Mouse (Mus musculus): Measurements from ENCODE around the gene Mybphl. TPM values are rescaled to one million over a fixed set of nuclear protein-coding genes. Genes with fewer than 3 reads are reported as not detected.

The Mybphl gene
- polyA plus RNA-seq, 1 experiment from 2014 or later, result 9.3 TPM

DNA sequence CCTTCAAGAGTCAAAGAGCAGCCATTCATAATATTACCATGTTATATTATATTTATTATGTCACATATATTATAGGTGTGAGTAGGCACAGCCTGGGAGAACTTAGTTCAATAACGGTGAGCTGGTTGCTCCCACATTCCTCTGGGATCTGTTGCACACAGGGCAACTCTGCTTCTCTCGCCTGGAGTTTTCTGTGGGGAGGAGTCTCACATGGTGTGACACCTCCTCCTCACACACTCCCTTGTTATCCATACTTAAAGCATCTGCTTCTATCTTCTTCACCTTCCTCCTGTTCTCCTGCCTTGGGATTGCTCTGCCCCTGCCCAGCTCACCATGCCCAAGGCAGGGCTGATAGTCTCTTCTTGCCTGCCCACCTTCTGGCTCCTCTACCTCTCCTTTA lies 23.7 kb upstream of the Mybphl start:
- Histone ChIP-seq H3K36me3 (peaks cover 73% of the 10 kb centered on the region), H3K4me2 (no peak overlapping the region), H3K4me3 (no peak overlapping the region), H3K4me1 (peaks cover 11% of the 10 kb centered on the region), H3K27ac (peak overlapping the region; percentile 41), H3K27me3 (no peaks in the 10 kb centered on the region), H3K9me3 (no peaks in the 10 kb centered on the region), H3K9ac (no peak overlapping the region)
- WGBS, result 81% methylated on average over 2 of the region's 2 CpGs
- ATAC-seq (ENCODE audit: borderline replicate concordance, extremely low read depth, low FRiP score, low TSS enrichment), result no peak

DNA sequence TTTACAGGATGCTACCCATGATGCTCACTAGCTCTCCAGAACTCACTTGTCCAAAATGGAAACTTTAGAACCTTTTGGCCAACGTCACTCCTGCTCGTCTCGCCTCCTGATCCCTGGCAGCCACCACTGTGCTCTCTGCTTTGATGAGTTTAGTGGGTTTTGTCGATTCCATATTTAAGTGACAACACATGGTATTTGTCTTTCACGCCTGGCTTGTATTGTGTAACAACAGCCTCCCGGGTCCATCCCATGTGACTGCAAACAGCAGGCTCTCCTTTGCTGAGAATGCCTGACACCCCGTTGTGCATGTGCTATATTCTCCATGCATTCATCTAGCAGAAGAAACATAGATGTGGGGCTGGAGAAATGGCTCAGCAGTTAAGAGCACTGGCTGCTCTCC lies 22.5 kb upstream of the Mybphl start:
- Histone ChIP-seq H3K9ac (no peak overlapping the region), H3K4me1 (peaks cover 11% of the 10 kb centered on the region), H3K36me3 (peaks cover 78% of the 10 kb centered on the region), H3K4me3 (no peak overlapping the region), H3K4me2 (no peak overlapping the region), H3K9me3 (no peaks in the 10 kb centered on the region), H3K27me3 (no peaks in the 10 kb centered on the region), H3K27ac (peak overlapping the region; percentile 60)
- 48% methylated on average over 7 of the region's 7 CpGs for WGBS
- ATAC-seq (ENCODE audit: borderline replicate concordance, extremely low read depth, low FRiP score, low TSS enrichment), result peak; percentile 92

DNA sequence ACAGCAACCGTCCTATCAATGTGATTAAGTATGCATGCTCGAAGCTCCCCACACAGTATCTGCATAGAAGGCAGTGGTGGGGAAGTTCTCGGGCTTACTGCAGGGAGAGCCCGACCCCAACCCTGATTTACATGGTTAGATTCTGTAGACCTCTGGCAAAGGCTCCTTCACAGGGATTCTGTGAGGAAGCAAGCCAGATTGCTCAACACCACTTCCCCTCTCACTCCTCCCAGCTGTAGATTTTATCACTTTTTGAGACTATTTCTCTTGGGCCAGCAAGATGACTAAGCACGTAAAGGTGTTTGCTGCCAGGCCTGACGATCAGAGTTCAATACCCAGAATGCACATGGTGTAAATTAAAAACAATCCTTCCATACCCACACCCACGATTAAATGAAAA lies 18.9 kb upstream of the Mybphl start:
- no peak for ATAC-seq (ENCODE audit: borderline replicate concordance, extremely low read depth, low FRiP score, low TSS enrichment)
- peaks cover 11% of the 10 kb centered on the region for H3K4me1 ChIP-seq
- H3K9ac ChIP-seq, result no peak overlapping the region
- H3K9me3 ChIP-seq, result no peaks in the 10 kb centered on the region
- no peak overlapping the region for H3K27ac ChIP-seq
- 80% methylated on average over 7 of the region's 7 CpGs for WGBS
- H3K4me2 ChIP-seq, result no peak overlapping the region
- peaks cover 80% of the 10 kb centered on the region for H3K36me3 ChIP-seq
- no peaks in the 10 kb centered on the region for H3K27me3 ChIP-seq
- no peak overlapping the region for H3K4me3 ChIP-seq

DNA sequence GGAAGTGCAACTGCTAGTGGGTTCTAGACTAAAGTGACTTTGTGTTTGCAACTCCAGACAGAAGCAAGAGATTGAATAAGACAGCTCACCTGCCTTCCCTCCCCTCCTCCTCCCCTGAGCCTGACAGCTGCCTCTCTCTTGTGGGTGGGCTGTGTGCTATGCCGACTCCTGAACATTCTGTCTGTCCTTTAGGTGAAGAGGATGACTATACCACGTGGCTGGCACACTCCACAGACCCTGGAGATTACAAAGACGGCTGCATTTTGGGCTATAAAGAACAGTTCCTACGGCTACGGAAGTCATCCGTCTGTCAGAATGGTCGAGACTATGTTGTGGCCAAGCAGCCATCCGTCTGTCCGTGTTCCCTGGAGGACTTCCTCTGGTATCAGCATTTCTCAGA lies 16.3 kb upstream of the Mybphl start:
- H3K27ac ChIP-seq, result no peak overlapping the region
- H3K9ac ChIP-seq, result no peak overlapping the region
- no peaks in the 10 kb centered on the region for H3K27me3 ChIP-seq
- no peaks in the 10 kb centered on the region for H3K9me3 ChIP-seq
- H3K4me2 ChIP-seq, result no peak overlapping the region
- no peaks in the 10 kb centered on the region for H3K4me1 ChIP-seq
- no peak for ATAC-seq (ENCODE audit: borderline replicate concordance, extremely low read depth, low FRiP score, low TSS enrichment)
- no peak overlapping the region for H3K4me3 ChIP-seq
- H3K36me3 ChIP-seq, result peaks cover 86% of the 10 kb centered on the region
- WGBS, result 70% methylated on average over 9 of the region's 9 CpGs

DNA sequence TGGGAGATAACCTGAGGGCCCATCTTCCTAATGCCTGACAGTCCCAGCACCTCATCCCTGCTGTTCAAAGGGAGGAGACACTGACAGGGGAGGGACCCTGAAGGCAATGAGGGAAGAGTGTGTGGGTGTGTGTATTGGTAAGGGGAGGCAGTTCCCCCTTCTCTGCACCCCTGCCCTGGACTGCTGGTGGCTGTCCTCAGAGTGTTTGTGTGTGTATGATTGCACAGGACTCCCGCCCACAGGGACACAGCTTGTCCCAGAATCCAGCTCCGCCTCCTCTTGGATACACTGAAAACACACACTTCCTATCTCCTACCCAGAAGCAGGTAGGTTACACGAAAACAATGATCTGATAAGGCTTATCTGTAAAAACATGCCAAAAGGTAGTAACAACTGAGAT lies 9.5 kb upstream of the Mybphl start:
- no peak for ATAC-seq (ENCODE audit: borderline replicate concordance, extremely low read depth, low FRiP score, low TSS enrichment)
- Histone ChIP-seq H3K36me3 (peaks cover 70% of the 10 kb centered on the region), H3K4me1 (no peaks in the 10 kb centered on the region), H3K27me3 (no peaks in the 10 kb centered on the region), H3K9ac (no peak overlapping the region), H3K4me2 (no peak overlapping the region), H3K4me3 (no peak overlapping the region), H3K9me3 (no peaks in the 10 kb centered on the region), H3K27ac (no peak overlapping the region)
- 66% methylated on average over 3 of the region's 3 CpGs for WGBS

DNA sequence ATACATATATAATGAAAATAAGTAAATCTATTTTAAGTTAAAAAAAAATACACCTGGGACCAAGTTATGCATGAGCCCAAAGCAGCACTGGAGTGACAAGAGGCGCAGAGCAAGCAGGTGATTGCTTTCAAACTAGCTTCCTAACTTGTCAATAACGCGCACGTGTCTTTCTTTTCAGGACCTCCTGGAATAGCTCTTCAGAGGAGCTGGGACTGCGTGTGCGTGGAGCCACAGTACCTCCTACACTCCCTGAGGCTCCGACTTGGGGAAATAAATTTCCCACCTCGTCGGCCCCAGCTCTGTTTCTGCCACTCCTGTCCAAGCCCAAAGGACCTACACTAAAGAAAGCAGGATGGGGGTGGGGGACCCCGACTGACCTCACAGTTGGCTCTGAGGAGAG lies 7.7 kb upstream of the Mybphl start:
- no peak overlapping the region for H3K4me2 ChIP-seq
- no peak overlapping the region for H3K4me3 ChIP-seq
- H3K9ac ChIP-seq, result no peak overlapping the region
- peaks cover 9% of the 10 kb centered on the region for H3K4me1 ChIP-seq
- no peak for ATAC-seq (ENCODE audit: borderline replicate concordance, extremely low read depth, low FRiP score, low TSS enrichment)
- H3K27me3 ChIP-seq, result no peaks in the 10 kb centered on the region
- H3K9me3 ChIP-seq, result no peaks in the 10 kb centered on the region
- H3K27ac ChIP-seq, result no peak overlapping the region
- 87% methylated on average over 10 of the region's 10 CpGs for WGBS
- H3K36me3 ChIP-seq, result peaks cover 52% of the 10 kb centered on the region

DNA sequence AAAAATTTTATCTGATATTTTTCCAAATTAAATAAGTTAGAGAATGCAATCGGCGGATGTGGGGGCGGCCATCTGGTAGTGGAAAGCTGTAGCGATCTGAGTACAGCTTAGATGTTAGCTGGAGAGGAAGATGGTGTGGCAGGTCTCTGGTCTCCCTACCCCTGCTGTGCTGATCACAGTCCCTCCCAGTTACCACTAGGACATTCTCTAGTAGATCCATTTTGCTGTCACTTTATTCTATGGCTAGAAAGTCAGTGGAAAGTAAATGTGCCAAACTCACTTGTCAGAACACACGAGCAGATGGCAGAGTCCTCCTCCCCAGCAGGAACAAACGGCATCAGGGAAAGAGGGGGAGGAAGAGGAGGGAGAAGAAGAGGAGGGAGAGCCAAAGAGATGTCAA lies 6.3 kb upstream of the Mybphl start:
- Histone ChIP-seq H3K4me3 (no peak overlapping the region), H3K9ac (no peak overlapping the region), H3K27ac (no peak overlapping the region), H3K9me3 (no peaks in the 10 kb centered on the region), H3K4me1 (peaks cover 12% of the 10 kb centered on the region), H3K27me3 (no peaks in the 10 kb centered on the region), H3K4me2 (no peak overlapping the region), H3K36me3 (peaks cover 43% of the 10 kb centered on the region)
- 67% methylated on average over 6 of the region's 6 CpGs for WGBS
- no peak for ATAC-seq (ENCODE audit: borderline replicate concordance, extremely low read depth, low FRiP score, low TSS enrichment)

DNA sequence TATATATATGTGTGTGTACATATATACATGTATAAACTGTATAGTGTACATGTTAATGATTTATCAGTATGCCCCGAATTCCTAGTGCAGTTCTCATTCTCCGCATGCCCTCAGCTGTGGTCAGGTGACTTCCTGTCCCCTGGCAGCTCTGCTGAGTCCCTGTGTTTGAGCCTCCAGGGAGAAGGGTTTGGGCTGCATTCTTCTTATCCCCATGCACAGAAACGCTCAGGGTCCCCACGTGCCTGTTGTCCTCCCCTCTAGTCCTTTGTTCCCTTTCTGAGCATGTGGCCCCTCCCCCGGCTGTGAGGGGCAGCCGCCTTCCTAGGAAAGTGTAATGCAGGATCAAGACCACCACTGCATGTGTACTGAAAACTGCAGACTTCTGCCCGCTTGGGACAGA lies 3.8 kb upstream of the Mybphl start:
- Histone ChIP-seq H3K9me3 (no peaks in the 10 kb centered on the region), H3K4me3 (no peak overlapping the region), H3K4me1 (peaks cover 18% of the 10 kb centered on the region), H3K4me2 (no peak overlapping the region), H3K9ac (no peak overlapping the region), H3K36me3 (peaks cover 19% of the 10 kb centered on the region), H3K27ac (peak overlapping the region; percentile 72), H3K27me3 (no peaks in the 10 kb centered on the region)
- WGBS, result 12% methylated on average over 7 of the region's 7 CpGs
- no peak for ATAC-seq (ENCODE audit: borderline replicate concordance, extremely low read depth, low FRiP score, low TSS enrichment)

DNA sequence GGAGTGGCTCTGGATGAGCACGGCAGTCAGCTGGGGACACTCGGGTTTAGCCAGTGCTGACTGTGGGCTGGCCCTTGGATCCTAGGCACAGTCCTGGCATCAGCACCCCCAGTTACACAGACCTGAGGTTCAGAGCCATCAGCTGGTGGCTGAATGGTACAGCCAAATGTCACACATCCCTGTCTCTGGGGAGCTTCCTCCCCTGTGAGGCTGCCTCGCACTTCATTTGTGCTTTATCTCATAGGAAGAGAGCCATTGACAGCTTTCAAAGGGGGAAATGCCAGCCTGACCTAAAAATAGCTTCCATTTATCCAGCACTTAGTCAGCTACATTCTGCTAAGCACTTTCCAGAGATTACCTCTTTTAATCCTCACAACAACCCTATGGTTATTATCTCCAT lies 1.1 kb upstream of the Mybphl start:
- ATAC-seq (ENCODE audit: borderline replicate concordance, extremely low read depth, low FRiP score, low TSS enrichment), result no peak
- 49% methylated on average over 3 of the region's 3 CpGs for WGBS
- no peaks in the 10 kb centered on the region for H3K27me3 ChIP-seq
- H3K27ac ChIP-seq, result no peak overlapping the region
- H3K9ac ChIP-seq, result no peak overlapping the region
- H3K9me3 ChIP-seq, result no peaks in the 10 kb centered on the region
- no peak overlapping the region for H3K4me3 ChIP-seq
- no peaks in the 10 kb centered on the region for H3K36me3 ChIP-seq
- no peak overlapping the region for H3K4me2 ChIP-seq
- H3K4me1 ChIP-seq, result peaks cover 18% of the 10 kb centered on the region

DNA sequence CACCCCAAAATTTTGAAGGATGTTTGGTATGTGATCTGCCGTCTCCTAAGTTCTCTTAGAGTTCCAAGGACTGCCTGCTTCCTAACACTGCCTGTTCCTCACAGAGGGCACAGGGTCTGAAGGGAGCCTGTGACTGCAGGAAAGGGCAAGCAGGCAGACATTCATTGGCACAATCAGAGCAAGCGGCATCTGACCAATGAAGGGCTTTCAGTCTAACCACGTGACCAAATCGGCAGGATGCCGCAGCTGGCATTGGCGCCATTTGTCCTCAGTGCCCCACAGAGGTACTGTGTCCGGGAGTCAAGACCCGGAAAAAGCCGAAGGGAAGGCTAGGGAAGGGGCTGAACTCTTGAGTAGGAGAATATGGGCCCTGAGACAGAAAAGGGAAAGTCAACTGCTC lies 2.5 kb downstream of the Mybphl start:
- no peaks in the 10 kb centered on the region for H3K36me3 ChIP-seq
- no peak overlapping the region for H3K4me3 ChIP-seq
- H3K27me3 ChIP-seq, result no peaks in the 10 kb centered on the region
- 45% methylated on average over 9 of the region's 9 CpGs for WGBS
- no peak overlapping the region for H3K27ac ChIP-seq
- peaks cover 17% of the 10 kb centered on the region for H3K4me1 ChIP-seq
- no peaks in the 10 kb centered on the region for H3K9me3 ChIP-seq
- H3K4me2 ChIP-seq, result no peak overlapping the region; the same call in 1 of the 2 replicates
- ATAC-seq (ENCODE audit: borderline replicate concordance, extremely low read depth, low FRiP score, low TSS enrichment), result no peak
- no peak overlapping the region for H3K9ac ChIP-seq

DNA sequence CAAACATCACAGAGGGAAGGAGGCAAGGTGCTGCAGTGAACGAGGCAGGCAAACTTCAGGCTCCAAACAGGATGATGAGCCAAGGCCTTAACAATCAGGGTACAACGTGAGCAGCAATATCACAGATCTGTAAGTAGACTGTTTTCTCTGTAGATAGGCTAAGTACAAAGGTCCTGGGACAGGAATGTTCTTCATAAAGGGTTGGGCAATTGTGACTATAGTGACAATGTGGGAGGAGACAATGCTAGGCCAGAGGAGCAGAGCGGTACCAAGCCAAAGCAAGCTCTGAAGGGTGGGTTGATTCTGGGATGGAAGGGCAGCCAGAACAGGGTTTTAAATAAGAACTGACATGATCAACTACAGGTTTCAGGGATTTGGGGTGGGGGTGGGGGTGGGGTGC lies 3.1 kb downstream of the Mybphl start:
- 77% methylated on average over 3 of the region's 3 CpGs for WGBS
- H3K9ac ChIP-seq, result no peak overlapping the region
- H3K27me3 ChIP-seq, result no peaks in the 10 kb centered on the region
- H3K4me1 ChIP-seq, result peaks cover 21% of the 10 kb centered on the region
- no peak overlapping the region for H3K4me3 ChIP-seq
- H3K9me3 ChIP-seq, result no peaks in the 10 kb centered on the region
- H3K36me3 ChIP-seq, result no peaks in the 10 kb centered on the region
- no peak for ATAC-seq (ENCODE audit: borderline replicate concordance, extremely low read depth, low FRiP score, low TSS enrichment)
- H3K4me2 ChIP-seq, result no peak overlapping the region; the same call in 1 of the 2 replicates
- H3K27ac ChIP-seq, result no peak overlapping the region

DNA sequence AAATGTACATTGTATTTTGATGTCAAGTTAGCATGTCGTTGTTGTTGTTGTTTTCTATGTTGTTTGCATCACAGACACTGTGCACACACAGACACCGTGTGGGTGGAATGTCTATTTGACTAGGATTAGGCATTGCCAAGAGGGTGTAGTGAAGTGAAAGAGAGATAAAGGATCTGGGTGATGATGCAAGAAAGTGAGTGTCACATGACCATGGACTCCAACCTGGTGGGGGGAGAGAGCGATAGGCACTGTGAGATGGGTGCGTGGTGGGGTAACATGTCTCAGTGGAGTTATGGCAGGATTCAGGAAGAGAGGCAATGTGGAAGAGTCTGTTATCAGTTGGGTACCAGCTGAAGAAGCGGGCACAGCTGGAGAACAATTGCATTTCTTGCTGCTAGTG lies 4.0 kb downstream of the Mybphl start:
- Histone ChIP-seq H3K4me3 (no peak overlapping the region), H3K36me3 (no peaks in the 10 kb centered on the region), H3K27me3 (no peaks in the 10 kb centered on the region), H3K4me1 (peaks cover 24% of the 10 kb centered on the region), H3K9me3 (no peaks in the 10 kb centered on the region), H3K4me2 (no peak overlapping the region), H3K9ac (no peak overlapping the region), H3K27ac (no peak overlapping the region)
- WGBS, result 76% methylated on average over 5 of the region's 5 CpGs
- ATAC-seq (ENCODE audit: borderline replicate concordance, extremely low read depth, low FRiP score, low TSS enrichment), result no peak

DNA sequence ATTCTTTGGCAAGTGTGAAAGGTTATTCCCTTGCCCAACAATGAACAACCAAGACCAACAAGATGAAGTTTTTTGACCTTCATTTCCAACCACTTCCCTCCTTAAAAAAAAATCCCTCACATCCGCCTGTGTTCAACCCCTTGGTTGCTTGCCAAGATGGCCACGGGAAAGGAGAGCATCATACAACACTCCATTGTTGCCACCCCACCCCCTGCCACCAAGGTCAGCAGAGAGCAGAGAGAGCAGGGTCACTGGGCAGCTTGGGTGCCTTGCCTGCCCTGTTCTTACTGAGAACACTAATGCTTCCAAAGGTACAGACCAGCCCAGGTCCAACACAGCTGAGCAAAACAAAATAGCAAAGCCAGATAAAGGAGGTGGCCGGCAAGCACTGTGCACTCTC lies 7.6 kb downstream of the Mybphl start:
- Histone ChIP-seq H3K4me1 (peaks cover 21% of the 10 kb centered on the region), H3K9ac (no peak overlapping the region), H3K36me3 (no peaks in the 10 kb centered on the region), H3K9me3 (no peaks in the 10 kb centered on the region), H3K4me3 (no peak overlapping the region), H3K27me3 (no peaks in the 10 kb centered on the region), H3K27ac (peak overlapping the region; percentile 92), H3K4me2 (no peak overlapping the region)
- WGBS, result 14% methylated on average over 3 of the region's 3 CpGs
- ATAC-seq (ENCODE audit: borderline replicate concordance, extremely low read depth, low FRiP score, low TSS enrichment), result peak; percentile 63

Measured in lung, embryonic 15.5 days (tissue).